Mouse (Mus musculus): ENCODE data around the gene Serinc2.

GRCm38 (mm10) chr4:130264131-130264530, 14.9 kb downstream of the Serinc2 start:
- no peak for TF ChIP-seq GATA1 (IDR thresholded peaks at IDR 0.05; ENCODE audit: low read length)
- TF ChIP-seq TAL1 (IDR thresholded peaks at IDR 0.05; ENCODE audit: low read length): no peak
